Mouse (Mus musculus): Measurements from ENCODE around the gene Mtch1.
"Not testable (repeated sequence)": the region's sequence is repeated elsewhere in the genome, so short reads cannot be mapped to it uniquely, and the experiment has no call there.

Mtch1 gene

DNA sequence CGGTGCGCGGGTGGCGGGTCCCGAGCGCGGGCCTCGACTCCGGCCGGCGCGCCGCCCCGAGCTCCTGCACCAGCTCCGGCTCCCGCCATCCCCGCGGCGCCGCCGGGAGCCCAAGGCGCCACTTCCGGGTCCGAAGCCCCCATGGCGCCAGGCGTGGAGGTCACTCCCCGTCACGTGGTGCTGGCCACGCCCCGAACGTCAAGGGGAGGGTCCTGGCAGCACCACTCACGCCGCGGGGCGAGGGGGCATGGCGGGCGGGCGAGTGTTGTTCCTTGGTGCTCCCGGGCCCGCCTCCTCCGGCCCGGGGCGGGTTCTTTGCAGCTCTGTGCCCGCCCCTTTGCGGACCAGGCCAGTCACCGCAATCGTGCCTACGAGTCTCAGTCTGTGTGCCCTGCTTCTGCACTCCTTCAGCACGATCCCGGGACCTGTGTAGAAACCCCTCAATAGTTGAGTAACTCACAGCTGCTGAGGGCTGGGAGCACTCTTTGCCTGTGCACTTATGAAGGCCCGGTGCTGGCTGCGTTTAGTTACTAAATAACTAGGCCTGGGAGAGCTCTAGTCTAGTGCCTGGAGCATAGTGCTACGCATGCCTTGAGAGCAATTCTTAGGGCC, at the start of gene Mtch1:
TSS of gene Mtch1 (minus strand) at position 290 of the 612 bp plus-strand sequence.
- DNase-seq (ENCODE audit: inconsistent age in 2 of 2, low spot score in 1 of 2): peak; percentile 99 to 100

DNA sequence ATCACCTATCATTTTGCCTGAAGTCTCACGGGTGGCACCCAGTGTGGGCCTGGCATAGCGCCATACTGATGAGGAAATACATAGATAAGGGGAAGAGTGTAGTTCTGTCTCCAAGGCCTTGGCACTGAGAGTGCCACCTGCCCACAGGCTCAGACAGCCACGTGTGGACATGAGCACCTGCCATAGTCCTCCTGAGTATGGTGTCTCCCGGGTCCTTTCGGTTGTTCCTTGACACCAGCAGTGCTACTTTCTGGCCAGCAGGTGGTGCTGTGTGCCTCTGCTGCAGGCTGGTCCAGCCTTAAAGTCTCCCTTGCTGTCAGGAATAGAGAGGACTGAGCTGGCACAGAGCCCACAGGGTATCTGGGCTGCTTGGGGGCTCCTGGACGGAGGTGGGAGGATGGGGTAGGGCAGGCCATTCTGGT, 49.1 kb upstream of the Mtch1 start:
- DNase-seq (ENCODE audit: inconsistent age in 2 of 2, low spot score in 1 of 2): peak; percentile 88 to 95

DNA sequence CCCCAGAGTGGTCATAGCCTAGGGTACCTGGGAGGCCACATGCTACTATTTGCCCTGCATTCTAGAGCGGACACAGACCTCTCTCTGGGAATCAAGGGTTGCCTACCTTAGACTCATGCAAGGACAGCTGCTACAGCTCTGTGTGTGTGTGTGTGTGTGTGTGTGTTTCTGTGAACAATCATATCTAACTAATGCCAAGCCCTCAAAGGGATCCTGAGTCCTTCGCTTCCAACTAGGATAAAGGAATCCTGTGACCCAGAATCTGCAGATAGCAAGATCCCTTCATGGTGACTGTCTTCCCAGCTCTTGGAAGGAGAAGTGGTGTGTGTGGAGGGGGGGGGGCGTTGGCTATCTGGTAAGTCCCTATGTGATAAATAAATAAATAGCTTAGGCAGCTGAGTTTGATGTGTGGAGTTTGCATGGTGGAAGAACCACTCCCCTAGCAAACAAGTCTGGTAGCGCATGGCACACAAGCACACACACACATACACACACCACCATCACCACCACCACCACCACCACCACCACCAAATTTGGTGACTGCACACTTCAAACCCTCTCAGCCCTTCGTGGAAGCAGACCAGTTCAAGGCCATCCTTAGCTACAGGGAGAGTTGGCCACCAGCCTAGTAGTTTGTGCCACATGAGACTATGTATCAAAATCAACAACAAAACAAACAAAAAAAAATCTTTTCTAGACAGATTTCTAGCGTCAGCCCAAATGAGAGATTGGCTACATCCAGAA, 48.5 kb upstream of the Mtch1 start:
- DNase-seq (ENCODE audit: inconsistent age in 2 of 2, low spot score in 1 of 2): no peak

DNA sequence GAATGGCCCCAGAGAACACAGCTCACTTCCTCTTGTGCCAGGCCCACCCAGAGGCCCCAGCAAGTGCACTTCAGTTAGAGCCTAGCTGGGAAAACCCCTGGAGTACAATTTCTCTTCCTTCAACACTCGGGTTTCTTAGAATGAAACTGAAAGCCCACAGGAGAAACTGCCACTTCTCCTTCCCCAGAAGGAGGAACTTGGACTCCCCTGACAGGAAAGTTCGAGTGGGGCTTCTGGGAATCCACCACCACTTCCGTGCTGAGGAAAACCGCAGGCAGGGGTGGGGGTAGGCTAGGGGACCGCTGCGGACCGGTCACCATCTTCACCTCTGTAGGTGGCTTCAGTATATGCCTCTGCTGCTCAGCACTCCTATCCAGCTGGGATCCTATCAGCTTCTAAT, 47.6 kb upstream of the Mtch1 start:
- DNase-seq (ENCODE audit: inconsistent age in 2 of 2, low spot score in 1 of 2): peak; percentile 56 to 73

DNA sequence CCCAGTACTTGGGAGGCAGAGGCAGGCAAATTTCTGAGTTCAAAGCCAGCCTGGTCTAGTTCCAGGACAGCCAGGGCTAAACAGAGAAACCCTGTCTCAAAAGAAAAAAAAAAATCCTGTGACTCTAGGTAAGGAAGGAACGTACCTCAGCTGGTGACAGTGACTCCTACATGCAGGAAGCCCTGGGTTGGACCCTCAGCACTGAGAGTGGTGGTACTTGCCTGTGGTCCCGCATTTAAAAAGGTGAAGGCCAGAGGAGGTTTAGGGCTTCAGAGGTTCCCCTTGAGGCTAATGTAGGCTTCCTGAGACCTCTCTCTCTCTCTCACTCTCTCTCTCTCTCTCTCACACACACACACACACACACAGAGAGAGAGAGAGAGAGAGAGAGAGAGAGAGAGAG, 47.0 kb upstream of the Mtch1 start:
- not testable (repeated sequence) for DNase-seq (ENCODE audit: inconsistent age in 2 of 2, low spot score in 1 of 2)

DNA sequence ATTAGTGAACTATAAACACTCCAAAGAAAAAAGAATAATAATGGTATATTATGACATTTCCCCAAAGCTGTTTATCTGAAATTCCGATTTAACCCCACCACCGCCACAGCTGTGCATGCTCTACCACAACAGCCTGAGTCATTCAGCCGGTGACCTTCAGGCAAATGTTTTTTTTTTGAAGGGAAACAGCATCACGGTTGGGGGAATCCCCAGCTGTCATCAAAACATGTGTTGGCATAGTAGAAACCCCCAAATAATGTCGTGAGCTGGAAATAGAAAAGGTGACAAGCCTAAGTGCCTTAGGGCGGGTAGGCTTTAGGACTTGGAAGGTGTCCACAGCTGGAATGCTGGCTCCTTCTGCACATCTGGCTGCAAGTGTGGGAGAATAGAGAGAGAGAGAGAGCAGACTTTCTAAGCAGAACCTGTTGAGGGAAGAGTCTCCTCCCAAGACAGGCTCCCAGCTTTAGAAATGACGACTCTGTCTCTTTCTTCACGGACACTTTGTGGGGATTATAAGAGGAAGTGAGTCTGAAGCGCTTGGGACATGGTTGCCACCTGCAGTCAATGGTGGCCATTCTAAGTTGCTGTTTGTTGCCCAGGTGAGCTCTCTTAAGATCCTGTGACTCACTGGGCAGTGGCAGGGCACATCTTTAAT, 46.5 kb upstream of the Mtch1 start:
- DNase-seq (ENCODE audit: inconsistent age in 2 of 2, low spot score in 1 of 2): peak; percentile 74 to 86

DNA sequence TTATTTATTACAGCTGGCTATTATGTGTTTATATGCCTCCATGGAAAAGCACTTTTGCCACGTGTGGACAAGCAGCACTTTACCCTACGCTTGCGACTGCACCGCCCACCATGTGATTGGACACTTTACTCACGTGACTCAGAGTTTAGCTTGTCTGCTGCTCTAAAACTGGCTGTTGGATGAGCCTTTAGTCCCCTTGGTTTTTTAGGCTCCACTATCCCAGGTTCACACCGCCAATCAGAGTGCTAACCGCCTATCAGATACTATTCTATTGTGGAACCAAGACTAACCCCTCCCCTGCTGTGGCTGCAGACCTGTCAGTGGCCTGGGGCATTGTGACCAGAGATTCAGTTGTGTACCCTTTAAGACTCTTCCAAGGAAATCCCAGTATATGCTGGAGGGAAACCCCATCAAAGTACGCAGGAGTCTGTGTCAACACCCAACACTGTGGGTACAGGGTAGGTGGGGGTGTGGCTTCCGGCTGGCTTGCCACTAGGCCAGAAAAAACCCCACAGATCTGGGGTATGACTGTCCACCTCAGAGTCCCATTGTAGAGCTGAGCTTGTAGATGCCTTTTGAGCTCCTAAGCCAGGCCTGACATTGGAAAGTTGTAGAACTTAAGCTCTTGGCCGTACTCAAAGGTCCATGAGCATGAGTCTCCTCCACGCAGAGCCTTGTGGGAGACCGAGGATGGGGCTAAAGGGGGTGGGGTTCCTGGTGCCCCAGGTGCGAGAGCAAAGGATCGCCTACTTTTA, 45.8 kb upstream of the Mtch1 start:
- DNase-seq (ENCODE audit: inconsistent age in 2 of 2, low spot score in 1 of 2): peak; percentile 44 to 69

DNA sequence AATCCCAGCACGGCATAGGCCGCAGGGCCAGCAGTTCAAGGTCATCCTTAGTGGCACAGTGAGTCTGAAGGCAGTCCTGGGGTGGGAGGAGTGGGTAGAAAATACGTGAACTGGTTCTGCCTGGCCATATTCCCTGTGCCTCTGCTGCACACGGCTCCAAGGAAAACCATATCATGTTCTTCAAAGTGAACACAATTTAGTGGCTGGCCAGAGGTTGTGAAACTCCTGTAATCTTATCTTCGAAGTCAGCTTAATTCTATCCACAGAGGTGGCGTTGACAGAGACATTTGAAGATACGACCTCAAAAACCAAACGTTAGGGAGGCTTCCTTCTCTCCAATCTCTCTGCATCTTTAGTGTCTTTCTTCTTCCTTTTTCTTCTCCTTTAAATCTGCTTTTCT, 43.5 kb upstream of the Mtch1 start:
- peak in 1 of 2 experiments; percentile 48 for DNase-seq (ENCODE audit: inconsistent age in 2 of 2, low spot score in 1 of 2)

DNA sequence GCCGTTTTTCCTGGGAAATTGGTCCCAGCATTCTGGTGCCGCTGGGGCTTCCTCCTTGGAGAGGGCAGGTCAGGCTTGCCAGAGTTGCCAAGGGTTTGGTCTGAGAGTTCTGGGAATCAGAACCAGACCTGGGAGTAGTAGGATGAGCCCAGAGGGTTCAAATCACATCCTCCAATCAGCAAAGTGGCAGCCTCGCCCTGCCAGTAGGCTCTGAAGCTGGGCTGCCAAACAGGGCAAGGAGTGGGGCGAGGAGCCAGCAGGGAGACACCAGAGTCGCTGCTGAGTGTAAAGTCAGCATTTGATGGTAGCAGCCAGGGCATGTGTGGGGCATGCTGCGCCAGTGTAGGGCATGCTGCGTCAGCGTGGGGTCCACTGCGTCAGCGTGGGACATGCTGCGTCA, 41.2 kb upstream of the Mtch1 start:
- DNase-seq (ENCODE audit: inconsistent age in 2 of 2, low spot score in 1 of 2): peak; percentile 54 to 79

DNA sequence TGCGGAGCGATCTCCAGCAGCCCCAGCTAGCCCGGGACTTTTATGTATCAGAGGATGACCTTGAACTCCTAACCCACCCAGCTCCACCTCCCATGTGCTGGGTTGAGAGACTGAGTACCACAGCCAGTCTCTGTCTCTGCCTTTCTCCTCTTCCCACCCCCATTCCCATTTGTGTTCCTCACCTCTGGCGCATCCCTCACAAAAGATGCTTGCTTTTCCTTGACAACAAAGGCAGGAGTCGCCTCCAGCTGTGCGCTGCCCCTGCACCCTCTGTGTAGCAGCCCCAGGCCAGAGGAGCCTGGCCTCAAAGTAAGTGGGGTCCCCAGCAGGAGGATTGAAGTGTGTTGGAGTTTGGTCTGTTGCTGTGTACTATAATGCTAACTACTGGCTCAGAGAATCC, 38.0 kb upstream of the Mtch1 start:
- no peak for DNase-seq (ENCODE audit: inconsistent age in 2 of 2, low spot score in 1 of 2)

DNA sequence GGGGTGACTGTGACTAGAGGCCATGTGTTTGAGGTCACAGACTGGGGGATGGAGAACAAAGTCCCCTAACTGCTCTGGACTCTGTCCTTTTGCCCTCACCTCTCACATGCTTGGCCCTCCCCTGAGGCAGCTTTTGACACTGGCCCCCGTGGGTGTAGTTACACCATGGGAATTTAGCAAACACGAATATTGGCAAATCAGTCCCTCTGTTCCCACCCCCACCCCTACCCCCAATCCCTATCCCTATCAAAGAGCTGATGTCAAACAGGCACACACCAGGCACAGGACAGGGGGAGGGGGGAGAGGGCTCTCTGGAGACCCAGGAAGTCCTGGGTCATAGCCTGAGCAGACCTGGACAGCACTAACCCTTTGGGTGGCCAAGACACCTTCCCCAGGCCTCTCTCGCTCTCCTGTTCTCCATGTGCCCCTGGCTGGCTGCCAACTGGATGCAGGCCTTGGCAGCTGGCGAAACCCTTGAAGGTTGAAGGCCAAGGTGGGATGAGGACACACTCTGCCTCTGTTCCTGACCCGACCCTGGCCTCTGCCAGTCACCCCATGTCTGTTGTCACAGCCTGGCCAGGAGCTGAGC, 37.2 kb upstream of the Mtch1 start:
- DNase-seq (ENCODE audit: inconsistent age in 2 of 2, low spot score in 1 of 2): peak; percentile 96 to 97

DNA sequence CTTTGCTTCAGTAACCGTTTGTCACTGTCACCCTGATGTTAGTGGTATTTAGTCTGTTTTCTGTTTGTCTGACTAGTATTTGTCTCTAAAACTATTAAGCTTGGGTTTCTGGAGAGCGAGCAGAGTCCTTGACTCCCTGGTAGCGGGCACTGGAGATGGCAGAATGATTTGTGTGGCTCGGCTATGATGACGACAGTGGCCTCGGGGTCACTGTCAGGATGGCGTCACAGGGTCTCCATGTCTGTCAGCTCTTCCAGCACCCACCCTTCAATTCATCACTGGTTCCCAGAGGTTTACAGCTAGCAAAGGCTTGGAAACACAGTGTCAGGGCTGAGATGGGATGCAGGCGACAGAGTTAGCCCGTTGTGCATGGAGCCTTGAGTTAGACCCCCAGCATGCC, 36.2 kb upstream of the Mtch1 start:
- peak; percentile 92 to 94 for DNase-seq (ENCODE audit: inconsistent age in 2 of 2, low spot score in 1 of 2)

DNA sequence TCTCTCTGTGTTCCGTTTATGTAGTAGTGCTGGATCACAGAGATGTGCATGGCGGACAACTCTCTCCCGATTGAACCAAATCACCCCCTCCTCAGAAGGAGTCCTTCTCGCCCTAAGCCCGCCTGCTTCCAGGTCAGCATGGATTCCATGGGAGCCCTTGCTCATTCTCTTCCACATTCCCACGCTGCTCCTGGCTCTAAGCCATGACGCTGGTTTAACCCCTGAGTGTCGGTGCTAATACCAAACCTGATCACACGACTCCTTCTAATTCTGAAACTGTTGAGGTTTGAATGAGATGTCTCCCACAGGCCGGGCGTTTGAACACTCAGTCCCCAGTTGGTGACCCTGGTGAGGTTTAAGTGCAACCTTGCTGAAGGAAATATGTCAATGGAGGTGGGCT, 34.7 kb upstream of the Mtch1 start:
- peak in 1 of 2 experiments; percentile 44 for DNase-seq (ENCODE audit: inconsistent age in 2 of 2, low spot score in 1 of 2)

DNA sequence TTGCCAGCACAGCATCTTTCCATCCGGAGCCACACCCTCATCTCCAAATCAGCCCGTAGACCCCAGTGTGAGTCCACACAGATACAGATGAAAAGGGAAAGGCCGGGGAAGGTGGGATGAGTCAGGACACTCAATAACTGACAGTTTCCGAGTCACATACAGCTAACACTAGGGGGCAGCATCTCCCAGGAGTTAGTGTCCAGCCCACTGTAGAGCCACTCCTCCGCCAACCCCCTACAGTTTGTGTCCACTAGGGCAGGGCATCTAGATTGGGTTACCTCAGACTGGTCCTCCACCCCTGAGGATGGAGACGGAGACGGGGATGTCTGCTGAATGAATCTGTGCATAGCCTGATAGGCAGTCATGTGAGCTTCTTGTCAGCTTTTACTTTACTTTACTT, 33.7 kb upstream of the Mtch1 start:
- DNase-seq (ENCODE audit: inconsistent age in 2 of 2, low spot score in 1 of 2): peak; percentile 84 to 94

DNA sequence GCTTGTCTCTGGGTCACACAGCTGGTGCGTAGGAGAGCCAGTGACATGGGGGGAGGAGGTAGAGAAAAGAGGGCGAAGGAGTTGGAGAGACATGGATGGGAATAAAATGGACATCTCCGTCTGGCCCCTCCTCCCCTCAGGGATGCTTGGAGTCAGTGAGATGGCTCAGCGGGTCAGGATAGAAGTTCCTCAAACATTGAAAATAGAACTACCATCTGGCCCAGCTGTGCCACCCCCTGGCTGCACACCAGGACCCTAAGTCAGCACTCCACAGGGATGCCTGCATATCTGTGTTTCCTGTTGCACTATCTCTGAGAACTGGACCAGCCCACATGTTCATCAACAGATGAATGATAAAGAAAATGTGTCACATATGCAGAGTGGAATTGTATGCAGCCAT, 32.5 kb upstream of the Mtch1 start:
- peak in 1 of 2 experiments; percentile 32 for DNase-seq (ENCODE audit: inconsistent age in 2 of 2, low spot score in 1 of 2)

DNA sequence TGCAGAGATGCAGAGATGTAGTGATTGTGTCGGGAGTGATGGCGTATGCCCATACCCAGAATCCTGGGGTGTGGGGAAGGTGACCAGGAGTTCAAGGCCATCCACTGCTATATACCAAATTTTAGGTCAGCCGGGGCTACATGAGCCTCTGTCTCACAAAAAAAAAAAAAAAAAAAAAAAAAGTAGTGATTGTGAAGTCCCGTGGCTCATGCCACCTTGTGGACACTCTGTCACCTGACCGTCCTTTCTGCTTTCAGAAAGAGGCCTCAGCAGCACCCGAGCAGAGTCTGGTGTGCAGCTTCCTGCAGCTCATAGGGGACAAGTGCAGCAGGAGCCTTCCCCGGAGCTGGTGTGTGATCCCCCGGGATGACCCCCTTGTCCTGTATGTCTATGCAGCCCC, 30.3 kb upstream of the Mtch1 start:
- DNase-seq (ENCODE audit: inconsistent age in 2 of 2, low spot score in 1 of 2): no peak

DNA sequence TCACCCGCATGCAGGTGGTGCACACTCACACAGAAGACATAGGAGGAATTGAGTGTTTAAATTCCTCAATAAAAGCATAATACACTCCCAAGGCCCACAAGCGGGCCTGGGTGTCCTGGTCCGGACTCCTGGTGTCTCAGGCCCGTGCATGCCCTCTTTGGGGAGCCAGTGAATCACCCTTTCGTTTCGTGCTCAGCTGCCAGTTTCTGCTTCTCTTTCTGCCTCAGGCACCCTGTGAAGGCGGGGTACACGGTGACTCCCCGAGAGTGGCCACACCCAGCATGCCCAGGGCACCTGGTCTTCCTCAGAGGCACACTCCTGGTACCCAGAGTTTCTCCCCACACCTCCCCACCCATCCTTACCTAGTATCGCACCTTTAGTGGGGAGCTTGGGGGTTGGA, 28.1 kb upstream of the Mtch1 start:
- DNase-seq (ENCODE audit: inconsistent age in 2 of 2, low spot score in 1 of 2): no peak

DNA sequence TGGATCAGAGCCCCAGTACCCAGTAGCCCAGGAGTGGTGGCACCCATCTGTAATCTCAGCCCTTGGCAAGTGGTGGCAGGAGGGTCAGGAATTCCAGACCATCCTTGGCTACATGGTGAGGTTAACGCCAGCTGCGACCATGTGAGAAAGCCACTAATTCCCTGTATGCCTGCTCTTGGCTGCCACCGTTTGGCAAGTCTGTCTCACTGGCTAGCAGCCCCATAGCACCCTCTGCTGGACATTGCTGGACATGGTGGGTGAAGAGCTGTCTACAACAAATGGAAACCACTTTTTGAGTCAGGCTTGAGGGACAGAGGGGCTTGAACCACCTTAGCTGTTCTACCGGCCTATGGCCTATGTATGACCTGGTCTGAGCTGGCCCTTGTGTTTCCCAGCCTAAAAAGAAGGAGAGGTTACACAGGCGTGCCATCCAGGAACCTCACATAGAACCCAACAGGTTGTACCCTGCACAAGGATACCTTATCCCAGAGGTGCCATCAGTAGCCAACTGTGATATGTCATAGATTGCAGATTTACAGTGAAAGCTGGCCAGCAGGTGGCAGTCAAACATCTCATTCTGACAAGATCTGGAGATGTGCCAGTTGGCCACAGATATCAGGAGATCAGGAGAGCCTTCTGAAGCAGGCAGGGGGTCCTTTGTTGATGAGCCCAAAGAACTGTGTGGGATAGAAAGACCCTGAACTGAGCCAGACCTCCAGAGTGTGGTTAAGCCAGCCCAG, 23.4 kb upstream of the Mtch1 start:
- DNase-seq (ENCODE audit: inconsistent age in 2 of 2, low spot score in 1 of 2): peak; percentile 90 to 97

DNA sequence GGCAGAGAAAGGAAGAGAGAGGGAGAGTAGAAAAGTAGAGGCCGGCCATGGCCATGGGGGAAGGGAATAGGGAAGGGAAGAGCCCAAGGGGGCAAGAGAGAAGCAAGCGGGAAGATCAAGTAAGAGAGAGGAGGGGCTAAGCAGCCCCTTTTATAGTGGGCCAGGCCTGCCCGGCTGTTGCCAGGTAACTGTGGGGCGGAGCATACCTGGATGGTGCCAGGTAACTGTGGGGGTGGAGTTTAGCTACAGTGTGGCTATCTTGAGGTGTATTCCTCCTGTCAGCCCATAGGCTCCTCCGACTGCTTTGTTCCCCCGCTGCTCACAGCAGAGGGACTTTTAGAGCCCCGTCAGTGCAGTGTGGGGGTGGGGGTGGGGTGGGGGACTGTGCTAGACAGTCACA, 21.0 kb upstream of the Mtch1 start:
- no peak for DNase-seq (ENCODE audit: inconsistent age in 2 of 2, low spot score in 1 of 2)

DNA sequence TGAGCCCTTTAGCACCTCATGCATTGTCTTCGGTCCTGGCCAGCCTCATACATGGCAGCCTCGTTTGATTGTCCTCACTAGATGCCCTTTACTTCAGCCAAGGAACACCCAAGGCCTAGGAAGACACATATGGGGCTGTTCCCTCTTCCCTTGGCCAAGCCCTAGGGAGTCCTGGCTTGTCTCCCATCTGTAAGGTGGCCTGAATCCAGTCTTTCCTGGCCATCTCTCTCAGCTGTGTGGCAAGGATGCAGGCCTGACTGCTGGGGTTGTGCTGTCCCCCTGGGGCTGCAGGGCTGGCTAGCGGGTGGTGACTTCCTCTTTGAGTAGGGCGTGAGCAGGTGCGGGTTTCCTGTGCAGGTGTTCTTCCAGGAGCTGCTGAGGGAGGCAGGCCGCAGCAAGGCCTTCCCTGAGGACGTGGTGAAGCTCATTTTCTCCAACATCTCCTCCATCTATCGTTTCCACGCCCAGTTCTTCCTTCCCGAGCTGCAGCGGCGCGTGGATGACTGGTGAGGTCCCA, 17.4 kb upstream of the Mtch1 start:
- DNase-seq (ENCODE audit: inconsistent age in 2 of 2, low spot score in 1 of 2): no peak
